Mouse (Mus musculus): ENCODE measurements around the gene Atrx.

DNA sequence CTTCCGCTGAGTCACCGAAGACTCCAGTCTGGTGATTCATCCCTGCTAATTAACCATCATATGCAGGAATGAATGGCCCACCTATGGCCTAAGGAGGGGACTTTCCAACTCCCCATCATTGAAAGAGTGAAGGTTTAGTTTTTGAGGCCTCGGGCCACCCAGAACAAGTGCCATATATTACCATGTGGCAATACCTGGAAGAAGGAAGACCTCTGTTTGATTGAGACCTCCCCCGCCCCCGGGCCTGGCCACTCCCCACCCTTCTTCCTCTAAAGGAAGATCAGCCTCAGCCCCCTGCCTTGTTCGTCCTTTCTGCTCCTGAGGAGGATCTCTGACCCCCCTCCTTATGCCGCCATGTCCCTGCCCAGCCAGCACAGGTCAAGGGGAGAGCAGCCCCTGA lies 10.0 kb upstream of the Atrx start:
- TF ChIP-seq CTCF (IDR thresholded peaks at IDR 0.05; ENCODE audit: low read depth) (no peak), EP300 (IDR thresholded peaks at IDR 0.05; ENCODE audit: low read depth) (no peak)

Measured in liver, embryonic 14.5 days (tissue).